Mouse (Mus musculus): ENCODE data around the gene Btla.

GRCm38 (mm10) chr16:45251773-45252413 is 27.8 kb downstream of the Btla start:
- TF ChIP-seq CTCF (IDR thresholded peaks at IDR 0.05; ENCODE audit: extremely low read depth, insufficient read depth, low read length): no peak
- no peak for TF ChIP-seq POLR2A (IDR thresholded peaks at IDR 0.05; ENCODE audit: extremely low read depth, insufficient read depth, low read length)
